ENCODE assay signal across 8 mouse cellular contexts in the genomic region with DNA sequence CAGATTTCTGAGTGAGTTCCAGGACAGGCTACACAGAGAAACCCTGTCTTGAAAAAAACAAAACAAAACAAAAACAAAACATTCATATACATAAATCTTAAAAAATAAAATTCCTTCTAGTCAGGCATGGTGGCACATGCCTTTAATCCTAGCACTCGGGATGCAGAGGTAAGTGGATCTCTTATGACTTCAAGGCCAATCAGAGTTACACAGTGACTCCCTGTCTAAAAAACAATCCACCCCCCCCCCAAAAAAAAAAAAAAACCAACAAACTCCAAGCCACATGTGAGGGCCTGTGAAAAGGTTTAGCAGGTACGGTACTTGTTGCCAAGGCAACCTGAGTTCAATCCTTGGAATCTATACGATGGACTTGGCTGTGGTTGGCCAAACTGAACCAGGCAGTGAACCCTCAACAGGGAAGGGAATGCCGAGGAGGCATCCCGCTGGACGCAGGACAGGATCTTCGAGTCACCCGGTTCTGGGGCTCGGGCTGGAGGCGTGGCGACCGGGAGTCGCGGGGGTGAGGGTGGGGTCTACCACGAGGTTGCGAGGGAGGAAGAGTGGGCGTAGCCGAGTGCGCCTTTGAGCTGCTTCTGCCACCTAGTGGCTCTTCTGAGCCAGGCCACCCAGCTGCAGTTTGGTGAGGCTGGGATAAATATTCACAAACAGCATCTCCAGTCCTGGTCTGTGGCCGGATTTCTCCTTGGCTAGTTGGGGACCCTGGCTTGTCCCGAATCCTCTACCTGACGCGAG. TPM values are rescaled to one million over a fixed set of nuclear protein-coding genes. Genes with fewer than 3 reads are reported as not detected.
DNase-seq lines count a peak whose midpoint lies in the region; ATAC-seq and TF ChIP-seq lines count a peak whose summit lies in the region.

No protein-coding gene starts in this region.

- no peak for TF ChIP-seq POLR2A in bone marrow macrophage, adult 2 months (IDR thresholded peaks at IDR 0.05; ENCODE audit: borderline replicate concordance, low read depth, low read length)
- peak; percentile 46; the same call in 1 of the 2 replicates for TF ChIP-seq POLR2A in embryonic fibroblast, embryonic 13.5 days (IDR thresholded peaks at IDR 0.05; ENCODE audit: low read depth, low read length)
- no peak for TF ChIP-seq POLR2A in liver, adult 2 months (IDR thresholded peaks at IDR 0.05; ENCODE audit: extremely low read depth, insufficient read depth, low read length)
- TF ChIP-seq POLR2A in myocyte (IDR thresholded peaks at IDR 0.05; ENCODE audit: insufficient read length, low read depth): peak; percentile 63

- H3K9me3 ChIP-seq in heart, embryonic 11.5 days (replicated peaks; ENCODE audit: control insufficient read depth, low read length): no peaks in the 10 kb centered on the region
- H3K9me3 ChIP-seq in kidney, embryonic 15.5 days (replicated peaks): no peaks in the 10 kb centered on the region

- peak; percentile 84 for DNase-seq in CD4-positive helper T cell, adult 2 months (ENCODE audit: low read depth, low spot score)
- peak; percentile 44 for DNase-seq in liver, adult 2 months (ENCODE audit: extremely low read depth, low read depth, low spot score)
- DNase-seq in spleen, postnatal 4 days (ENCODE audit: low spot score in 2 of 2): peak; percentile 70 to 86

- peak; percentile 81 for TF ChIP-seq CTCF in bone marrow macrophage, adult 2 months (IDR thresholded peaks at IDR 0.05; ENCODE audit: low read depth, low read length)
- peak; percentile 91 for TF ChIP-seq CTCF in embryonic fibroblast, embryonic 13.5 days (IDR thresholded peaks at IDR 0.05; ENCODE audit: borderline replicate concordance, insufficient read depth, low read length)
- peak; percentile 99 for TF ChIP-seq CTCF in liver, adult 2 months (IDR thresholded peaks at IDR 0.05; ENCODE audit: low read depth, low read length)

- peak overlapping the region; percentile 56 for H3K4me3 ChIP-seq in bone marrow macrophage, adult 2 months (ENCODE audit: insufficient read depth, low read length)
- H3K4me3 ChIP-seq in embryonic fibroblast, embryonic 13.5 days (ENCODE audit: insufficient read depth, low read length): no peak overlapping the region
- peak overlapping the region; percentile 35 for H3K4me3 ChIP-seq in heart, embryonic 11.5 days (ENCODE audit: low read depth, low read length)
- peak overlapping the region; percentile 40 for H3K4me3 ChIP-seq in kidney, embryonic 15.5 days (replicated peaks)
- peak overlapping the region; percentile 8; the same call in 1 of the 2 replicates for H3K4me3 ChIP-seq in liver, adult 2 months (ENCODE audit: insufficient read depth, low read depth, low read length)
- H3K4me3 ChIP-seq in myocyte: peak overlapping the region; percentile 1

- peaks cover 16% of the 10 kb centered on the region for H3K4me1 ChIP-seq in bone marrow macrophage, adult 2 months (ENCODE audit: control insufficient read depth, insufficient read depth, low read length)
- no peaks in the 10 kb centered on the region for H3K4me1 ChIP-seq in embryonic fibroblast, embryonic 13.5 days (ENCODE audit: control insufficient read depth, insufficient read depth, low read length)
- peaks cover 27% of the 10 kb centered on the region for H3K4me1 ChIP-seq in heart, embryonic 11.5 days (ENCODE audit: control insufficient read depth, insufficient read depth, low read length)
- H3K4me1 ChIP-seq in kidney, embryonic 15.5 days: peaks cover 36% of the 10 kb centered on the region
- peaks cover 7% of the 10 kb centered on the region for H3K4me1 ChIP-seq in liver, adult 2 months (ENCODE audit: control insufficient read depth, insufficient read depth, low read length)

- peak overlapping the region; percentile 71 for H3K4me2 ChIP-seq in heart, embryonic 11.5 days
- peak overlapping the region; percentile 76 for H3K4me2 ChIP-seq in kidney, embryonic 15.5 days
- H3K4me2 ChIP-seq in myocyte (ENCODE audit: low read depth): peak overlapping the region; percentile 66

- ATAC-seq in heart, embryonic 11.5 days (replicated peaks; ENCODE audit: insufficient number of reproducible peaks, low FRiP score, low TSS enrichment): peak; percentile 66
- peak; percentile 50 for ATAC-seq in kidney, embryonic 15.5 days (replicated peaks; ENCODE audit: low FRiP score)

- WGBS in heart, embryonic 11.5 days (ENCODE audit: insufficient replicate concordance): 3% methylated on average over 23 of the region's 23 CpGs
- 3% methylated on average over 23 of the region's 23 CpGs for WGBS in kidney, embryonic 15.5 days
- WGBS in liver, adult 2 months: 4% methylated on average over 23 of the region's 23 CpGs

- no peaks in the 10 kb centered on the region for H3K27me3 ChIP-seq in heart, embryonic 11.5 days (ENCODE audit: control insufficient read depth, insufficient read depth, low read length)
- 0 out of 2 replicates have a peak, but pooled peaks cover 6% of the 10 kb centered on the region for H3K27me3 ChIP-seq in kidney, embryonic 15.5 days
- H3K27me3 ChIP-seq in liver, adult 2 months (ENCODE audit: control insufficient read depth, insufficient read depth, low read length): no peaks in the 10 kb centered on the region
- no peaks in the 10 kb centered on the region for H3K27me3 ChIP-seq in myocyte (ENCODE audit: control insufficient read depth, insufficient read depth, insufficient read length)

- H3K36me3 ChIP-seq in heart, embryonic 11.5 days (ENCODE audit: control insufficient read depth, insufficient read depth, low read length): no peaks in the 10 kb centered on the region; the same call in 1 of the 2 replicates
- peaks cover 15% of the 10 kb centered on the region for H3K36me3 ChIP-seq in kidney, embryonic 15.5 days
- H3K36me3 ChIP-seq in liver, adult 2 months (ENCODE audit: control insufficient read depth, insufficient read depth, low read length): no peaks in the 10 kb centered on the region
- H3K36me3 ChIP-seq in myocyte (ENCODE audit: control insufficient read depth, insufficient read depth): peaks cover 3% of the 10 kb centered on the region

- H3K9ac ChIP-seq in heart, embryonic 11.5 days (ENCODE audit: low read depth, low read length): no peak overlapping the region
- no peak overlapping the region for H3K9ac ChIP-seq in kidney, embryonic 15.5 days
- no peak overlapping the region for H3K9ac ChIP-seq in liver, adult 2 months (ENCODE audit: low read depth, low read length)

- no peaks in the 10 kb centered on the region for H3K79me2 ChIP-seq in liver, adult 2 months (ENCODE audit: control insufficient read depth, insufficient read depth, low read length)
- no peaks in the 10 kb centered on the region for H3K79me2 ChIP-seq in myocyte (ENCODE audit: control insufficient read depth, insufficient read depth)

- H3ac ChIP-seq in myocyte (ENCODE audit: control insufficient read depth, insufficient read length): no peak overlapping the region

- no peak overlapping the region for H3K27ac ChIP-seq in bone marrow macrophage, adult 2 months (ENCODE audit: insufficient read depth, low read depth, low read length)
- H3K27ac ChIP-seq in embryonic fibroblast, embryonic 13.5 days (ENCODE audit: insufficient read depth, low read length): no peak overlapping the region
- no peak overlapping the region for H3K27ac ChIP-seq in heart, embryonic 11.5 days (ENCODE audit: low read depth, low read length)
- H3K27ac ChIP-seq in kidney, embryonic 15.5 days: no peak overlapping the region
- no peak overlapping the region for H3K27ac ChIP-seq in liver, adult 2 months (replicated peaks; ENCODE audit: insufficient read depth, low read depth, low read length)

TF ChIP-seq in myocyte, 11 proteins besides CTCF, POLR2A, EP300 and RAD21 (continues in another document):
- TF ChIP-seq USF1 (IDR thresholded peaks at IDR 0.05; ENCODE audit: low read depth) (no peak), MAX (IDR thresholded peaks at IDR 0.05; ENCODE audit: low read depth) (no peak), TCF3 (IDR thresholded peaks at IDR 0.05; ENCODE audit: insufficient read length, low read depth) (no peak), MYOG (IDR thresholded peaks at IDR 0.05; ENCODE audit: control insufficient read depth in 1 of 3, insufficient read depth in 1 of 3, insufficient read length in 2 of 3, low read depth in 2 of 3) (peak in 1 of 3 experiments; percentile 47), REST (IDR thresholded peaks at IDR 0.05; ENCODE audit: insufficient read depth, insufficient read length) (no peak), CEBPB (IDR thresholded peaks at IDR 0.05; ENCODE audit: insufficient read depth, poor library complexity, severe bottlenecking) (no peak), TCF12 (IDR thresholded peaks at IDR 0.05; ENCODE audit: insufficient read depth, poor library complexity, severe bottlenecking) (no peak)

RNA-seq across cellular contexts. Expression of gene Arhgap23, which starts 15.2 kb away (rescaled TPM):
- 7.5 and 9.2 TPM in 2 replicates for polyA plus RNA-seq in bone marrow macrophage, adult 2 months (2012; ENCODE audit: insufficient read depth, insufficient read length, missing spikeins)
- 49.2 and 55.7 TPM in 2 replicates for polyA plus RNA-seq in embryonic fibroblast, embryonic 13.5 days (2011; ENCODE audit: insufficient read length, low read depth, missing spikeins)
- 6.7 and 8.3 TPM in 2 replicates for polyA plus RNA-seq in heart, embryonic 11.5 days (2014; fragmentation: Nextera tagmentation; extraction: Ambion mirVana)
- polyA plus RNA-seq in kidney, embryonic 15.5 days (2015; fragmentation: Nextera tagmentation; extraction: Ambion mirVana): 4.6 and 5.9 TPM in 2 replicates
- total RNA-seq in liver, adult 2 months (2014; rRNA removed): 2.8 and 4.5 TPM in 2 replicates
- 11.3 and 13.6 TPM in 2 replicates for polyA plus RNA-seq in liver, adult 2 months (2012; rRNA removed)
- 41.9 TPM for polyA plus RNA-seq in myocyte (2012; fragmentation: generic; extraction: Trizol)

RNA-seq across cellular contexts. Expression of gene Socs7, which starts 37.8 kb away (rescaled TPM):
- 9.2 and 10.3 TPM in 2 replicates for polyA plus RNA-seq in bone marrow macrophage, adult 2 months (2012; ENCODE audit: insufficient read depth, insufficient read length, missing spikeins)
- polyA plus RNA-seq in embryonic fibroblast, embryonic 13.5 days (2011; ENCODE audit: insufficient read length, low read depth, missing spikeins): 10.0 and 10.6 TPM in 2 replicates
- polyA plus RNA-seq in heart, embryonic 11.5 days (2014; fragmentation: Nextera tagmentation; extraction: Ambion mirVana): 2.2 and 2.9 TPM in 2 replicates
- 3.8 and 3.9 TPM in 2 replicates for polyA plus RNA-seq in kidney, embryonic 15.5 days (2015; fragmentation: Nextera tagmentation; extraction: Ambion mirVana)
- 4.0 TPM in 2 replicates for total RNA-seq in liver, adult 2 months (2014; rRNA removed)
- polyA plus RNA-seq in liver, adult 2 months (2012; rRNA removed): 3.1 and 3.7 TPM in 2 replicates
- polyA plus RNA-seq in myocyte (2012; fragmentation: generic; extraction: Trizol): 19.8 TPM

RNA-seq across cellular contexts. Expression of gene Gpr179, which starts 48.3 kb away (rescaled TPM):
- 0.12 TPM in 1 of 2 replicates, not detected in the other for polyA plus RNA-seq in bone marrow macrophage, adult 2 months (2012; ENCODE audit: insufficient read depth, insufficient read length, missing spikeins)
- not detected in 2 replicates for polyA plus RNA-seq in embryonic fibroblast, embryonic 13.5 days (2011; ENCODE audit: insufficient read length, low read depth, missing spikeins)
- 0.01 TPM in 1 of 2 replicates, not detected in the other for polyA plus RNA-seq in heart, embryonic 11.5 days (2014; fragmentation: Nextera tagmentation; extraction: Ambion mirVana)
- 0.10 and 0.53 TPM in 2 replicates for polyA plus RNA-seq in kidney, embryonic 15.5 days (2015; fragmentation: Nextera tagmentation; extraction: Ambion mirVana)
- not detected in 2 replicates for total RNA-seq in liver, adult 2 months (2014; rRNA removed)
- 0.01 TPM in 1 of 2 replicates, not detected in the other for polyA plus RNA-seq in liver, adult 2 months (2012; rRNA removed)
- 0.08 TPM for polyA plus RNA-seq in myocyte (2012; fragmentation: generic; extraction: Trizol)

Comparison
In these comparisons a context has a peak if more than half of its experiments do, and no peak if none do; other contexts are left out.
1. POLR2A ChIP-seq: peak in embryonic fibroblast, embryonic 13.5 days (single experiment) and myocyte (single experiment); none in bone marrow macrophage, adult 2 months (single experiment) and liver, adult 2 months (single experiment).
2. Peak in every context shown above with its lines, with median percentiles within 50 percentile points of each other: DNase-seq, CTCF ChIP-seq and H3K4me2 ChIP-seq.